Mouse (Mus musculus) liver, postnatal 0 days (tissue): Measurements from ENCODE around the gene Gna11. TPM values are rescaled to one million over a fixed set of nuclear protein-coding genes. Genes with fewer than 3 reads are reported as not detected.

Experiments
- ATAC-seq: fragments of 200-750 bp; cut with Nextera tagmentation; 2 replicates; pipeline ENCODE4 v1.8.0; 2017; ENCODE audit warnings: mild to moderate bottlenecking, moderate library complexity
- DNase-seq: peaks from one replicate; pipeline ENCODE4 v3.0.0-alpha.2; 2016
- H3K27ac ChIP-seq: fragments of 300-500 bp; sonication (generic); 2 replicates; pipeline ENCODE4 v1.5.1; 2014; ENCODE audit warnings: antibody characterized with exemption, moderate library complexity, mild to moderate bottlenecking, low read depth
- H3K27me3 ChIP-seq: fragments of 300-500 bp; sonication (generic); 2 replicates; pipeline ENCODE4 v1.6.1; 2014; ENCODE audit warnings: low read length, control low read depth, mixed read lengths; ENCODE audit not compliant: insufficient read depth
- H3K36me3 ChIP-seq: fragments of 300-500 bp; sonication (generic); replicated peaks from 2 replicates; pipeline ENCODE4 v1.6.1; 2014; ENCODE audit warnings: mild to moderate bottlenecking, control low read depth, low read length, moderate library complexity, mixed read lengths; ENCODE audit not compliant: insufficient read depth
- H3K4me1 ChIP-seq: fragments of 300-500 bp; sonication (generic); 2 replicates; pipeline ENCODE4 v1.6.1; 2014; ENCODE audit warnings: antibody characterized with exemption, mild to moderate bottlenecking, control low read depth; ENCODE audit not compliant: insufficient read depth
- H3K4me2 ChIP-seq: fragments of 300-500 bp; sonication (generic); 2 replicates; pipeline ENCODE4 v1.6.1; 2014; ENCODE audit warnings: low read depth, mild to moderate bottlenecking, low read length, moderate library complexity, mixed read lengths
- H3K4me3 ChIP-seq: fragments of 300-500 bp; sonication (generic); 2 replicates; pipeline ENCODE4 v1.5.1; 2014; ENCODE audit warnings: low read depth, low read length
- H3K9ac ChIP-seq: fragments of 300-500 bp; sonication (generic); replicated peaks from 2 replicates; pipeline ENCODE4 v1.6.1; 2014; ENCODE audit warnings: mild to moderate bottlenecking, moderate library complexity
- H3K9me3 ChIP-seq: fragments of 300-500 bp; sonication (generic); 2 replicates; pipeline ENCODE4 v1.6.1; 2016; ENCODE audit warnings: mild to moderate bottlenecking, control low read depth, low read length, mixed read lengths
- CTCF ChIP-seq: sonication (generic); IDR thresholded peaks from 2 replicates; pipeline ENCODE4 v1.5.1; 2016; ENCODE audit warnings: antibody characterized with exemption, low read depth
- EP300 ChIP-seq: IDR thresholded peaks from 2 replicates; pipeline ENCODE4 v1.6.1; 2016; ENCODE audit warnings: antibody characterized with exemption, low read depth, mild to moderate bottlenecking
- WGBS: fragments of 180-500 bp; shearing (Covaris S2); extraction: QIAGEN DNeasy Blood & Tissue Kit; methylation state at CpG from one replicate; pipeline ENCODE4 v1.1.7; 2014; ENCODE audit not compliant: insufficient replicate concordance; 5-methylcytosine and 5-hydroxymethylcytosine counted together
- polyA plus RNA-seq: library from polyadenylated mRNA; unstranded; fragments of >200 nt; fragmentation: Nextera tagmentation; extraction: Ambion mirVana; gene quantifications from 2 replicates; pipeline ENCODE4 v1.2.1, GENCODE M21; 2015

Gna11 gene
- polyA plus RNA-seq, 1 experiment from 2014 or later = 18.3 TPM

DNA sequence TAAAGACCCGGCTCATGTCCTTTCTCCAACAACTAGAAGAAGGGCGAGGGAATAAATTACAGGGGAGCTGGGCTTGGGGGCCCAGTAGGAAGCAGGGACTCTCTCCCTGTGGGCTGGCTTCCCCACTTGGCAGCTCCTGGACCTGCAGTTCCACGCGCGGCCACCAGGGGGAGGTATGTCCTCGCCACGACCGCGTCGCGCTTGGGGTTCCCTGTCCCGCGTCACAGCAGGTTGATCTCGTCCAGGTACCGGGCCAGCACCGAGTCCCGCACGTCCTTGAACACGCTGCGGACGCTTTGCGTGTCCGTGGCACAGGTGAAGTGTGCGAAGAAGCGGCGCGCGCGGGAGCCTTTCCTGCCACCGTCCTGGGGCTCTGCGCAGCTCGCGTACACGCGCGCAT, 42.3 kb downstream of the Gna11 start:
- Histone ChIP-seq H3K4me3 (peak overlapping the region; percentile 30), H3K4me2 (peak overlapping the region; percentile 72), H3K27me3 (no peaks in the 10 kb centered on the region), H3K4me1 (peaks cover 12% of the 10 kb centered on the region), H3K36me3 (no peaks in the 10 kb centered on the region), H3K27ac (no peak overlapping the region), H3K9ac (no peak overlapping the region), H3K9me3 (no peaks in the 10 kb centered on the region)
- peak; percentile 92 for DNase-seq
- 16% methylated on average over 36 of the region's 36 CpGs for WGBS
- peak; percentile 55; the same call in 1 of the 2 replicates for ATAC-seq
- TF ChIP-seq EP300 = no peak
- peak; percentile 100 for TF ChIP-seq CTCF

- Histone ChIP-seq H3K4me1 (peaks cover 17% of the 10 kb centered on the region), H3K4me3 (no peak overlapping the region), H3K9ac (no peak overlapping the region), H3K36me3 (no peaks in the 10 kb centered on the region), H3K27me3 (no peaks in the 10 kb centered on the region), H3K4me2 (no peak overlapping the region), H3K27ac (no peak overlapping the region), H3K9me3 (no peaks in the 10 kb centered on the region)
- ATAC-seq = no peak
- 72% methylated on average over 5 of the region's 5 CpGs for WGBS
- DNase-seq = no peak
- no peak for TF ChIP-seq CTCF
- TF ChIP-seq EP300 = no peak
Measured at GRCm38 (mm10) chr10:81501863-81502262, 43.1 kb downstream of the Gna11 start.

DNA sequence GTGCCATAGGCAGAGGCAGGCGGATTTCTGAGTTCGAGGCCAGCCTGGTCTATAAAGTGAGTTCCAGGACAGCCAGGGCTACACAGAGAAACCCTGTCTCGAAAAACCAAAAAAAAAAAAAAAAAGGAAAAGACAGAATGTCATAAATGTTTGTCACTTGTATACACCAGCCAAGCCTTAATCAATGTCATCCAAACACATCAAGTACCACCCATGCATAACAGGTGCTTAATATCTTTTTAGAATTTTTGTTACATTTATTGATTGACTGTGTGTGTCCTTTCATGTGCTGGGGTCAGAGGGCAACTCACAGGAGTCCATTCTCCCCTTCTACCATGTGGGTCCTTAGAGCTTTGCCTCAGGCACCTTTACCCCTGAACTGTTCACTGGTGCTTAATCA, 45.0 kb downstream of the Gna11 start, which contains the start of gene S1pr4:
TSS of gene S1pr4 (minus strand) at position 101 of the 400 bp plus-strand sequence.
- Histone ChIP-seq H3K36me3 (no peaks in the 10 kb centered on the region), H3K9me3 (no peaks in the 10 kb centered on the region), H3K4me3 (peak within 1 kb of the TSS; percentile 74), H3K4me1 (peaks cover 23% of the 10 kb centered on the region), H3K27ac (peak within 1 kb of the TSS; percentile 80), H3K27me3 (no peaks in the 10 kb centered on the region), H3K9ac (peak within 1 kb of the TSS; percentile 71), H3K4me2 (peak within 1 kb of the TSS; percentile 74)
- 74% methylated on average over 2 of the region's 3 CpGs for WGBS
- no peak for ATAC-seq
- TF ChIP-seq EP300 (no peak), CTCF (no peak)
- DNase-seq = no peak

GRCm38 (mm10) chr10:81499250-81499901, 45.6 kb downstream of the Gna11 start:
- Histone ChIP-seq H3K27me3 (no peaks in the 10 kb centered on the region), H3K9ac (peak overlapping the region; percentile 71), H3K27ac (peak overlapping the region; percentile 80), H3K4me2 (peak overlapping the region; percentile 74), H3K9me3 (no peaks in the 10 kb centered on the region), H3K36me3 (no peaks in the 10 kb centered on the region), H3K4me1 (peaks cover 29% of the 10 kb centered on the region), H3K4me3 (peak overlapping the region; percentile 74)
- TF ChIP-seq CTCF (no peak), EP300 (0 out of 2 replicates have a peak, but pooled peaks have one; percentile 26)
- 37% methylated on average over 23 of the region's 23 CpGs for WGBS
- peak; percentile 66 for DNase-seq
- ATAC-seq = no peak

DNA sequence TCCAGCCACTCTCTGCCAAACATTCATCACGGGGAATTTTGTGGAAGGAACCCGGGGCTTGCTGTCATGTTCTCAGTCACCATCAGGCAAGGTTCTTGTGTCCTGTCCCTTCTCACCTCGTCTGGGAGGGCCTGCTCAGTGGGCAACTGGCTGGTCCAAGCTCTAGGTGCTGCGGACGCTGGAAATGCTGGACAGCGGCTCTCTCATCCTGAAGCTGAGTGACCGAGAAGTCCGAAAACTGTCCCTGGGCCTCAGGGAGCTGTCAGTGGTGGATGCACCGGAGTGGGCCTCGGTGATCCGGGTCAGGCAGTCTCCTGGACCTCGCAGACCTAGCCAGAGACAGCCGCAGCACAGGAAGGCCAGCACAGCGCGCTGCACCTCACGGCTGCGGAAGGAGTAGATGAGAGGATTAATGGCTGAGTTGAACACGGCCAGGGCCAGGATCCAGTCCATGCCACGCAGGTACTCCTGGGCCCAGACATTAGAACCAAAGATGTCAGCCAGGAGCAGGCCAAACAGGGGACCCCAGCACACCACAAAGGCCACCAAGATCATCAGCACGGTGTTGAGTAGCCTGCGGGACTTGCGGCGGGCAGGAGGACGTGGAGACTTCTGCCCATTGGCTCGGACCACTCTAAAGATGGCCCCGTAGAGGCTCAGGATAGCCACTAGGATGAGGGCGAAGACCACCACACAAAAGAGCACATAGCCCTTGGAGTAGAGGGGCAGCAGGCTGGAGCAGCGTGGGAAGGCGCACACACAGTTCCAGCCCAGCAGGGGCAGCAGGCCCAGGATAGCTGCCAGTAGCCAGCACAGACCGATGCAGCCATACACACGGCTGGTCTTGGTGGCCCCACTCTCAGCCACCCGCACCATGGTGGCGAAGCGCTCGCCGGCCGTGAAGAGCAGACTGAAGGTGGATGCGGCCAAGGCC, 46.4 kb downstream of the Gna11 start:
- DNase-seq = no peak
- H3K27ac ChIP-seq = peak overlapping the region; percentile 80
- peak overlapping the region; percentile 74 for H3K4me2 ChIP-seq
- H3K27me3 ChIP-seq = no peaks in the 10 kb centered on the region
- peaks cover 32% of the 10 kb centered on the region for H3K4me1 ChIP-seq
- H3K9ac ChIP-seq = peak overlapping the region; percentile 71
- 54% methylated on average over 38 of the region's 38 CpGs for WGBS
- TF ChIP-seq EP300 (no peak), CTCF (peak; percentile 37; the same call in 1 of the 2 replicates)
- no peak for ATAC-seq
- H3K4me3 ChIP-seq = peak overlapping the region; percentile 74
- H3K36me3 ChIP-seq = no peaks in the 10 kb centered on the region
- no peaks in the 10 kb centered on the region for H3K9me3 ChIP-seq
